Mouse (Mus musculus) lung, adult 2 months (tissue): ENCODE measurements at regions not wholly inside any gene's neighbourhood (a gene's known extent, or its start where the extent isn't known, plus 50 kb on each side); places are given as distances from the start of the nearest gene placed in this dataset.

Experiments
- CTCF ChIP-seq: fragments of 200-500 bp; IDR thresholded peaks from 2 replicates; pipeline ENCODE4 v1.5.1; 2011; ENCODE audit warnings: mild to moderate bottlenecking, low read length, control low read depth; ENCODE audit not compliant: insufficient read depth
- POLR2A ChIP-seq: fragments of 200-500 bp; IDR thresholded peaks from 2 replicates; pipeline ENCODE4 v1.6.1; 2011; ENCODE audit warnings: low read depth, mild to moderate bottlenecking, control low read depth, low read length, borderline replicate concordance; ENCODE audit errors: extremely low read depth

GRCm38 (mm10) chr11:84725177-84725792, 94.0 kb downstream of the Mrm1 start:
- TF ChIP-seq CTCF: no peak
- TF ChIP-seq POLR2A: no peak
